Mouse (Mus musculus) liver, adult 2 months (tissue): ENCODE measurements at regions not wholly inside any gene's neighbourhood (a gene's known extent, or its start where the extent isn't known, plus 50 kb on each side); places are given as distances from the start of the nearest gene placed in this dataset.

Experiments used
- CTCF ChIP-seq: fragments of 200-500 bp; IDR thresholded peaks from 2 replicates; pipeline ENCODE4 v1.5.1; 2011; ENCODE audit warnings: low read depth, low read length, control low read depth
- POLR2A ChIP-seq: fragments of 200-500 bp; IDR thresholded peaks from 2 replicates; pipeline ENCODE4 v1.6.1; 2011; ENCODE audit warnings: low read length, control low read depth; ENCODE audit not compliant: insufficient read depth; ENCODE audit errors: extremely low read depth

DNA sequence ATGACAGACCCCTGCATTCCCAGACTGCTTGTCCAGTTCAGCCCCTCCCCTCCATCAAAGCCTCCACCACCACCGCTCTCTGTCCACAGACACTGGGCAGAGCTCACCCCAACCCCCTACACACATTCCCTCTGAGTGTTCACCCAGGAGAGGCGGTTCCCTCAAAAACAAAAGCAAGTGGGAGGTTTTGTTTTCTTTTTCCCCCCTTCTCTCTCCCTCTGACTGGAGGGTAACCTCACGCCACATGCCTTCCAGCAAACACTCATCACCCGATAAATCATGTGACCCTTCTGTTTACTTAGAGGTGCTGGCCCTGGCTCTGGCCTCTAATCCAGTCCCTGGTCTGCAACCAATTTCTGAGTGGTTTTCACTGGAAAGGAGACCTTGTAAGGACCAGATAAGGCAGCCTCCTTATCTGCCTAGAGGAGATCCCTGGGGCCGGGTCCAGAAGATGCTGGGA is 199.9 kb upstream of the Ankrd55 start:
- TF ChIP-seq CTCF (no peak), POLR2A (no peak)
